Mouse (Mus musculus): ENCODE results near the gene Pold2. TPM values are rescaled to one million over a fixed set of nuclear protein-coding genes. Genes with fewer than 3 reads are reported as not detected.

The Pold2 gene
- total RNA-seq, 2 experiments from 2014 or later: 27.1 to 29.0 TPM

GRCm38 (mm10) chr11:5859883-5860550 lies 18.1 kb downstream of the Pold2 start:
- no peak for DNase-seq (ENCODE audit: low spot score in 2 of 2)

- DNase-seq (ENCODE audit: low spot score in 2 of 2): no peak
Observed at GRCm38 (mm10) chr11:5858723-5859122, 19.4 kb downstream of the Pold2 start.

- no peak for DNase-seq (ENCODE audit: low spot score in 2 of 2)
Observed at GRCm38 (mm10) chr11:5856479-5857130, 21.5 kb downstream of the Pold2 start.

GRCm38 (mm10) chr11:5855902-5856301 lies 22.2 kb downstream of the Pold2 start:
- peak; percentile 31 to 36 for DNase-seq (ENCODE audit: low spot score in 2 of 2)

- DNase-seq (ENCODE audit: low spot score in 2 of 2): no peak
Observed at GRCm38 (mm10) chr11:5855481-5855880, 22.6 kb downstream of the Pold2 start.

GRCm38 (mm10) chr11:5852314-5852713 lies 25.8 kb downstream of the Pold2 start:
- DNase-seq (ENCODE audit: low spot score in 2 of 2): no peak

GRCm38 (mm10) chr11:5851021-5851736 lies 26.9 kb downstream of the Pold2 start:
- no peak for DNase-seq (ENCODE audit: low spot score in 2 of 2)

- no peak for DNase-seq (ENCODE audit: low spot score in 2 of 2)
Observed at GRCm38 (mm10) chr11:5850452-5850851, 27.6 kb downstream of the Pold2 start.

- no peak for DNase-seq (ENCODE audit: low spot score in 2 of 2)
Observed at GRCm38 (mm10) chr11:5849316-5849715, 28.8 kb downstream of the Pold2 start.

- DNase-seq (ENCODE audit: low spot score in 2 of 2): peak; percentile 29 to 45
Observed at GRCm38 (mm10) chr11:5848741-5849140, 29.4 kb downstream of the Pold2 start.

- no peak for DNase-seq (ENCODE audit: low spot score in 2 of 2)
Observed at GRCm38 (mm10) chr11:5846639-5847345, 31.3 kb downstream of the Pold2 start.

GRCm38 (mm10) chr11:5843131-5843530 lies 35.0 kb downstream of the Pold2 start:
- no peak for DNase-seq (ENCODE audit: low spot score in 2 of 2)

GRCm38 (mm10) chr11:5841751-5842150 lies 36.3 kb downstream of the Pold2 start:
- no peak for DNase-seq (ENCODE audit: low spot score in 2 of 2)

- no peak for DNase-seq (ENCODE audit: low spot score in 2 of 2)
Observed at GRCm38 (mm10) chr11:5840346-5840745, 37.7 kb downstream of the Pold2 start.

- DNase-seq (ENCODE audit: low spot score in 2 of 2): peak; percentile 79 to 87
Observed at GRCm38 (mm10) chr11:5837251-5838246, 40.5 kb downstream of the Pold2 start, which contains the start of gene Polm. Gene Polm, minus strand, starts transcription at chr11:5838016.

- no peak for DNase-seq (ENCODE audit: low spot score in 2 of 2)
Observed at GRCm38 (mm10) chr11:5836126-5836525, 42.0 kb downstream of the Pold2 start.

- DNase-seq (ENCODE audit: low spot score in 2 of 2): no peak
Observed at GRCm38 (mm10) chr11:5835057-5835456, 43.0 kb downstream of the Pold2 start.

GRCm38 (mm10) chr11:5834506-5834905 lies 43.6 kb downstream of the Pold2 start:
- DNase-seq (ENCODE audit: low spot score in 2 of 2): no peak

- DNase-seq (ENCODE audit: low spot score in 2 of 2): no peak
Observed at GRCm38 (mm10) chr11:5829327-5829726, 48.8 kb downstream of the Pold2 start.

- DNase-seq (ENCODE audit: low spot score in 2 of 2): no peak
Observed at GRCm38 (mm10) chr11:5828509-5829191, 49.4 kb downstream of the Pold2 start.

All from left cerebral cortex, adult 18-20 months (tissue).